Mouse (Mus musculus): Measurements from ENCODE around the gene Higd1b. TPM values are rescaled to one million over a fixed set of nuclear protein-coding genes. Genes with fewer than 3 reads are reported as not detected.

The Higd1b gene
- total RNA-seq, 2 experiments from 2014 or later, result 3.5 to 4.5 TPM

- DNase-seq (ENCODE audit: low spot score in 2 of 2), result no peak
- no peak overlapping the region for H3K4me3 ChIP-seq
- H3K27ac ChIP-seq, result no peak overlapping the region
- TF ChIP-seq CTCF (conservative IDR thresholded peaks at IDR 0.05), result no peak
Observed at GRCm38 (mm10) chr11:102820432-102820831, 15.2 kb upstream of the Higd1b start.

- Histone ChIP-seq H3K4me3 (no peak overlapping the region), H3K27ac (no peak overlapping the region)
- TF ChIP-seq CTCF (conservative IDR thresholded peaks at IDR 0.05), result no peak
- no peak for DNase-seq (ENCODE audit: low spot score in 2 of 2)
Observed at GRCm38 (mm10) chr11:102821231-102821630, 14.4 kb upstream of the Higd1b start.

GRCm38 (mm10) chr11:102826476-102826875, 9.2 kb upstream of the Higd1b start:
- TF ChIP-seq CTCF (conservative IDR thresholded peaks at IDR 0.05), result no peak
- no peak overlapping the region for H3K4me3 ChIP-seq
- no peak for DNase-seq (ENCODE audit: low spot score in 2 of 2)
- no peak overlapping the region for H3K27ac ChIP-seq

GRCm38 (mm10) chr11:102827097-102827496, 8.6 kb upstream of the Higd1b start:
- no peak for TF ChIP-seq CTCF (conservative IDR thresholded peaks at IDR 0.05)
- Histone ChIP-seq H3K27ac (no peak overlapping the region), H3K4me3 (no peak overlapping the region)
- no peak for DNase-seq (ENCODE audit: low spot score in 2 of 2)

- no peak for DNase-seq (ENCODE audit: low spot score in 2 of 2)
- Histone ChIP-seq H3K27ac (no peak overlapping the region), H3K4me3 (no peak overlapping the region)
- TF ChIP-seq CTCF (conservative IDR thresholded peaks at IDR 0.05), result no peak
Observed at GRCm38 (mm10) chr11:102830276-102830675, 5.4 kb upstream of the Higd1b start.

DNA sequence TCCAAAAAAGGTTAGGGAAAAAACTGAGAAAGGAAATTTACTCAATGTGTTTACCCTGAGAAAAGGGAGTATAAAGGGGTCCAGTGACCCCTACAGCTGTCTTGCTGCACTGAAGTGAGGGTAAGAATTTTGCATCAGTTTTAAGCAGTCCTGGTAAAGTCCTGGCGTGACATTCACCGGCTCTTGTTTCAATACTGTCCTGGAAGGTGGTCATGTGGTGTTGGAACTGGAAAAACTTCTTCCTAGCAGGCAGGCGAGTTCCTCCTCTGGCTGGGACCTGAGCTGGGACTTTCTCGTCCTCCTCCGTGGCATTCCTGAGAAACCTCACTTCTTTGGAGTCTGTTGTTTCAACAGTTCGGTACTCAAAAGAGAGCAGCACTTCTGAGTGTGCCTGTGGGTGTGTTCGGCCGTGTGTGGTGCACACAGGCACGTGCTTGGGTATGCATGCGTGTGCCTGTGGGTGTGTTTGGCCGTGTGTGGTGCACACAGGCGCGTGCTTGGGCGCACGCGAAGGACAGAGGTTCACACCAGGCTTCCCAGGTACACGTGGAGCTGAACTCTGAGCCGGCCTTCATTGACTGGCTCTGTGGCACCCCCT, 2.9 kb upstream of the Higd1b start:
- H3K4me3 ChIP-seq, result no peak overlapping the region
- TF ChIP-seq CTCF (conservative IDR thresholded peaks at IDR 0.05), result no peak
- H3K27ac ChIP-seq, result no peak overlapping the region
- DNase-seq (ENCODE audit: low spot score in 2 of 2), result no peak

DNA sequence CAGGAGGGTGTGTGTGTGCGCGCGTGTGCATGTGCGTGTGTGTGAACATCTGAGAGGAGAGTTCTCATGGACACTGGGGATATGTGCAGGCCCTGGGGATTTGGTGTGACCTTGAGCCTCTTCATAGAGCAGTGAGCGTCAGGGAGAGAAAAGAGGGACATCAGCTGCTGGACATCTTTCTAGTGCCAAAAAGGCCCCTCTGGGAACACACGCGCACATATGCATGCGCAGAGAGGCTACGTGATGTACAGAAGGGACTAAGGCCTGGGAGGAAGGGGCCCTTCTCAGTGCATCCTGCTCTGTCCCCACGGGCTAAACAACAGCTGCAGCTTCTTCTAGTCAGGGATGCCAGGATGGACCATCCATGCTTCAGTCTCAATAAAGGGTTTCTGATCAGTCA, 1.4 kb upstream of the Higd1b start:
- Histone ChIP-seq H3K4me3 (no peak overlapping the region), H3K27ac (no peak overlapping the region)
- no peak for DNase-seq (ENCODE audit: low spot score in 2 of 2)
- no peak for TF ChIP-seq CTCF (conservative IDR thresholded peaks at IDR 0.05)

- DNase-seq (ENCODE audit: low spot score in 2 of 2), result no peak
- Histone ChIP-seq H3K27ac (no peak overlapping the region), H3K4me3 (no peak overlapping the region)
- no peak for TF ChIP-seq CTCF (conservative IDR thresholded peaks at IDR 0.05)
Observed at GRCm38 (mm10) chr11:102836146-102836545, 497 bp downstream of the Higd1b start.

DNA sequence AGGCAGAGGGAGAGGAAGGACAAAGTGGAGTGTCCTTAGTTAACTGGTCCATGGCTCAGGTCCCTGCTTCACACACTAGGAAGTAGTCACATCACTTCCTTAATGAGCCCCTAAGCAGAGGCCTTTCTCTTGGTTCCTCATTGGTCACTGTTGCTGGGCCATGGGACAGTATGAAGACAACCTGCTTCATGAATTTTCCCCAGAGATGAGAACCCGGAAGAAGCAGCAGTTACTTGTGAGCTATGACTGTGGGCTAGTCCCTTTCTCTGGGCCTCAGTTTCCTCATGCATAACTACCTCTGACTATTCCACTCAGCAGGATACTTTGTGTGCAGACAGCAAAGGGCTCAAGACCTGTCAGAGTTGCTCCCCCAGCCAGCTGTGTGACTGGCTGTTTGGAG, 1.7 kb downstream of the Higd1b start:
- no peak for TF ChIP-seq CTCF (conservative IDR thresholded peaks at IDR 0.05)
- DNase-seq (ENCODE audit: low spot score in 2 of 2), result no peak
- no peak overlapping the region for H3K27ac ChIP-seq

GRCm38 (mm10) chr11:102838126-102838525, 2.5 kb downstream of the Higd1b start:
- Histone ChIP-seq H3K27ac (no peak overlapping the region), H3K4me3 (no peak overlapping the region)
- TF ChIP-seq CTCF (conservative IDR thresholded peaks at IDR 0.05), result no peak
- DNase-seq (ENCODE audit: low spot score in 2 of 2), result no peak

More for the DNA sequence above, 1.7 kb downstream of the Higd1b start:
- H3K4me3 ChIP-seq, result no peak overlapping the region

DNA sequence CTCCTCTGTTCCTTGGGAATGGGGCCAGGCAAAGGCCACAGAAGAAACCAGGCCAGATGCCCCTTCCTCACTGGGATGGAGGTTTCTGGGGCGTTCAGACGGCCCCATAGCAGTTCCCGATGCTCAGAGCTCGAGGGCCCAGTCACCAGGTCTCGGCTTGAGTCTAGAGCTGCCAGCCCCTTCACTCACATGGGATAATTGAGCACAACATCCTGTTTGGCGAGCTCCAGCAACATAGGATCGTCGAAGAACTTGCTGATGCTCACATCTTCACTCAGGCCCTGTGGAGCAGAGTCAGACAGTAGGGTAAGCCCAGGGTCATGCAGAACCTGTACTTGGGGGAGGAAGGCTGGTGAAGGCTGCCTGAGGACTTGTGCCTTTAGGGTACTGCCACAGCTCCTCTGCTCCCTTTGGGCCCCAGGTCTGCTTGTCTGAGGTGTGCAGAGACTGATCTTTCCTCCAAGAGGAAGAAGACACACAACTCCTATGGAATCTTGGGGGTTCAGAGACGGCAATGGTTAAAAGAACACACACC, 3.0 kb downstream of the Higd1b start:
- no peak for TF ChIP-seq CTCF (conservative IDR thresholded peaks at IDR 0.05)
- DNase-seq (ENCODE audit: low spot score in 2 of 2), result no peak
- no peak overlapping the region for H3K4me3 ChIP-seq
- H3K27ac ChIP-seq, result no peak overlapping the region; the same call in 1 of the 2 replicates

- Histone ChIP-seq H3K4me3 (no peak overlapping the region), H3K27ac (no peak overlapping the region)
- no peak for DNase-seq (ENCODE audit: low spot score in 2 of 2)
- no peak for TF ChIP-seq CTCF (conservative IDR thresholded peaks at IDR 0.05)
Observed at GRCm38 (mm10) chr11:102845926-102846325, 10.3 kb downstream of the Higd1b start.

GRCm38 (mm10) chr11:102851883-102852282, 16.2 kb downstream of the Higd1b start:
- H3K4me3 ChIP-seq, result no peak overlapping the region
- H3K27ac ChIP-seq, result no peak overlapping the region
- peak; percentile 79 for TF ChIP-seq CTCF (conservative IDR thresholded peaks at IDR 0.05)
- DNase-seq (ENCODE audit: low spot score in 2 of 2), result peak in 1 of 2 experiments; percentile 33

GRCm38 (mm10) chr11:102853760-102854159, 18.1 kb downstream of the Higd1b start:
- H3K4me3 ChIP-seq, result no peak overlapping the region
- DNase-seq (ENCODE audit: low spot score in 2 of 2), result no peak
- peak; percentile 75 for TF ChIP-seq CTCF (conservative IDR thresholded peaks at IDR 0.05)

More at GRCm38 (mm10) chr11:102853760-102854159, 18.1 kb downstream of the Higd1b start:
- H3K27ac ChIP-seq, result no peak overlapping the region

Measured in layer of hippocampus, adult 2 months (tissue).